Mouse (Mus musculus): ENCODE measurements around the gene Tnr.

- no peak for TF ChIP-seq CTCF (IDR thresholded peaks at IDR 0.05; ENCODE audit: extremely low read depth, insufficient read depth, insufficient read length, insufficient replicate concordance)
- no peak for TF ChIP-seq POLR2A (IDR thresholded peaks at IDR 0.05; ENCODE audit: low read depth, low read length)
Observed at GRCm38 (mm10) chr1:159814348-159814747, 290.8 kb downstream of the Tnr start.
